Mouse (Mus musculus): ENCODE measurements around the gene Fbxl17.

DNA sequence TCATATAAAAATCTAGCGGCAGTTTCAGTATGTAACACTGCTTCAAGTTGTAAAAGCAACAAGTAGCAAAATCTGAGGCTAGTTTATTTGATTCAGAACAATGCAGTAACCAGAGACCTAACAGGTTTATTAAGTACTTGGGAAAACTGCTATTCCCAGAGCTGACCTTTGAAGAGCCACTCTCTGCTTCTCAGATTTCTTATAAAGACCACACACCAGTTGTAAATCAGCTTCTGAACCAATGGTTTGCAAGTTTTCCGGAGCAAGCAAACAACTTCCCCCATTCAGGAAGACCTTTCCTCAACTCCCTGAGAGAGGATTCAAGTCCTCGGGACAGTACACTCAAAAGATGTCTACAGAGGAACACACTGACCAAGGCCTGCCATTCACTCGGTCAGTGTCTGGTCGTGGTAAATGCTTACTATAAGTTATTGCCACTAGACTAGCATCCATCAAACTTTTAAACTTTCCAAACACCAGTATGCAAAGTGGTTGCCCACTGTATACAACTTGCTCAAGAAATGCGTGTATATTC, 1.6 kb downstream of the Fbxl17 start:
- no peak for TF ChIP-seq CTCF (IDR thresholded peaks at IDR 0.05)
- no peak for TF ChIP-seq EP300 (IDR thresholded peaks at IDR 0.05; ENCODE audit: insufficient read depth, low read depth, low read length)
- no peak for TF ChIP-seq POLR2A (IDR thresholded peaks at IDR 0.05; ENCODE audit: insufficient read depth, low read depth, low read length)
